Mouse (Mus musculus) kidney, postnatal 0 days (tissue): Measurements from ENCODE around the gene Golga2. TPM values are rescaled to one million over a fixed set of nuclear protein-coding genes. Genes with fewer than 3 reads are reported as not detected.
A peak's percentile ranks its signal among the peaks of the same experiment; 100 is the strongest.

Source experiments
- ATAC-seq: fragments of 200-750 bp; cut with Nextera tagmentation; replicated peaks from 2 replicates; pipeline ENCODE4 v1.8.0; 2017; ENCODE audit warnings: low read depth, moderate number of reproducible peaks, moderate TSS enrichment, moderate library complexity; ENCODE audit not compliant: low FRiP score
- DNase-seq: peaks from one replicate; pipeline ENCODE4 v3.0.0-alpha.2; 2016; ENCODE audit warnings: low spot score
- H3K27ac ChIP-seq: fragments of 300-500 bp; sonication (generic); 2 replicates; pipeline ENCODE4 v1.5.1; 2014; ENCODE audit warnings: mild to moderate bottlenecking
- H3K27me3 ChIP-seq: fragments of 300-500 bp; sonication (generic); 2 replicates; pipeline ENCODE4 v1.6.1; 2014; ENCODE audit warnings: low read length, mixed read lengths; ENCODE audit not compliant: insufficient read depth
- H3K36me3 ChIP-seq: fragments of 300-500 bp; sonication (generic); 2 replicates; pipeline ENCODE4 v1.6.1; 2014; ENCODE audit warnings: low read length, mixed read lengths; ENCODE audit not compliant: insufficient read depth
- H3K4me1 ChIP-seq: fragments of 300-500 bp; sonication (generic); replicated peaks from 2 replicates; pipeline ENCODE4 v1.6.1; 2014; ENCODE audit warnings: antibody characterized with exemption, low read length, mixed read lengths; ENCODE audit not compliant: insufficient read depth
- H3K4me2 ChIP-seq: fragments of 300-500 bp; sonication (generic); 2 replicates; pipeline ENCODE4 v1.6.1; 2014; ENCODE audit warnings: mild to moderate bottlenecking, low read length, moderate library complexity, mixed read lengths
- H3K4me3 ChIP-seq: fragments of 300-500 bp; sonication (generic); replicated peaks from 2 replicates; pipeline ENCODE4 v1.5.1; 2014; ENCODE audit warnings: low read depth, low read length
- H3K9ac ChIP-seq: fragments of 300-500 bp; sonication (generic); 2 replicates; pipeline ENCODE4 v1.6.1; 2014; ENCODE audit warnings: low read depth, low read length
- H3K9me3 ChIP-seq: fragments of 300-500 bp; sonication (generic); replicated peaks from 2 replicates; pipeline ENCODE4 v1.6.1; 2016; ENCODE audit warnings: low read length, inconsistent platforms, mixed read lengths
- CTCF ChIP-seq: IDR thresholded peaks from 2 replicates; pipeline ENCODE4 v1.5.1; 2016; ENCODE audit warnings: antibody characterized with exemption, low read depth, mild to moderate bottlenecking, moderate library complexity
- WGBS: fragments of 180-500 bp; shearing (Covaris S2); extraction: QIAGEN DNeasy Blood & Tissue Kit; methylation state at CpG from one replicate; pipeline ENCODE4 v1.1.7; 2014; 5-methylcytosine and 5-hydroxymethylcytosine counted together
- polyA plus RNA-seq: library from polyadenylated mRNA; unstranded; fragments of >200 nt; fragmentation: Nextera tagmentation; extraction: Ambion mirVana; gene quantifications from 2 replicates; pipeline ENCODE4 v1.2.1, GENCODE M21; 2015

The Golga2 gene
- 17.2 and 18.7 TPM in 2 replicates for polyA plus RNA-seq

DNA sequence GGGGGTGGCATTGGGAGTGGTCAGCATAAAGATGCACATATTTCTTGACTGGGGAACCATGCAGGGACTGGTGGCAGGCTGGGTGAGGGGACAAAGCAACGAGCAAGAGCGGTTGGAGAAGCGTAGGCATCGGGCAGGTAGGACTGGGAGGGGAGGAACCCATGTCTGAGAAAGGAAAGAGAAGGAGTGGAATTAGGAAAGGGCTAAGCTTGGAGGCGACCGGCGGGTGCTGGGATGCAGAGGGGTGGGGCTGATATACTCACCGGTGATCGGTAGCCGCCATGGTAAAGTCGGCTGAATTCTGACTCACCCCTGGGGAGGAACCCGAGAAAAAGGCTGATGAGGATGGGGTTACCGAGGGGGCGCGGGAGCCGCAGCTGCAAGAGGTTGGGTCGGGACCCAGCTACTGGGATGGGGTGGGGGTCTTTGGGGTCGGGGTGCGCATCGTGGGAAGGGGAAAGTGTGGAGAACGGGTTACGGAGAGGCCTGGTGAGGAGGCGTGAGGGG lies at the start of gene Golga2:
Golga2 (plus strand) TSS at position 51 of the 507 bp plus-strand sequence.
- no peak for TF ChIP-seq CTCF
- Histone ChIP-seq H3K27me3 (no peaks in the 10 kb centered on the region), H3K9ac (peak within 1 kb of the TSS; percentile 91), H3K9me3 (no peaks in the 10 kb centered on the region), H3K4me2 (peak within 1 kb of the TSS; percentile 91), H3K36me3 (peaks cover 9% of the 10 kb centered on the region; the same call in 1 of the 2 replicates), H3K27ac (peak within 1 kb of the TSS; percentile 89), H3K4me1 (peaks cover 8% of the 10 kb centered on the region), H3K4me3 (peak within 1 kb of the TSS; percentile 86)
- WGBS = under 1% methylated on average over 23 of the region's 23 CpGs
- ATAC-seq (peak; percentile 12), DNase-seq (peak; percentile 32)

DNA sequence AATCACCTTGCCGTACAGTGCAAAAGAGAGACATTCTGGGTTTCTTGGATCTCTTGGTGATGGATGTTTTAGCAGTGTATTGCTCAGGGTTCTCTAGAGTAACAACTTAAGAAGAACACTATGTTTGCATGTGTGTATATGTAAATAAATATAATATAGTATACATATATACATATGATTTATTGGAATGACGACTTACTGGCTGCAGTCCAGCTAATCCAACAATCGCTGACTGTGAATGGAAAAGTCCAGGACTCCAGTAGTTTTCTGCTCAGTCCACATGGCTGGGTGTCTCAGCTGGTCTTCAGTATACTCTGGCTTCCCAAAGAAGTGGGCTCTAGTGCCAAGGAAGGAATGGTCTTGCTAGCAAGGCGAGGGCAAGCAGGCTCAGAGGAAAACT lies 49.6 kb upstream of the Golga2 start:
- 23% methylated on average over 4 of the region's 4 CpGs for WGBS
- DNase-seq (no peak), ATAC-seq (no peak)

DNA sequence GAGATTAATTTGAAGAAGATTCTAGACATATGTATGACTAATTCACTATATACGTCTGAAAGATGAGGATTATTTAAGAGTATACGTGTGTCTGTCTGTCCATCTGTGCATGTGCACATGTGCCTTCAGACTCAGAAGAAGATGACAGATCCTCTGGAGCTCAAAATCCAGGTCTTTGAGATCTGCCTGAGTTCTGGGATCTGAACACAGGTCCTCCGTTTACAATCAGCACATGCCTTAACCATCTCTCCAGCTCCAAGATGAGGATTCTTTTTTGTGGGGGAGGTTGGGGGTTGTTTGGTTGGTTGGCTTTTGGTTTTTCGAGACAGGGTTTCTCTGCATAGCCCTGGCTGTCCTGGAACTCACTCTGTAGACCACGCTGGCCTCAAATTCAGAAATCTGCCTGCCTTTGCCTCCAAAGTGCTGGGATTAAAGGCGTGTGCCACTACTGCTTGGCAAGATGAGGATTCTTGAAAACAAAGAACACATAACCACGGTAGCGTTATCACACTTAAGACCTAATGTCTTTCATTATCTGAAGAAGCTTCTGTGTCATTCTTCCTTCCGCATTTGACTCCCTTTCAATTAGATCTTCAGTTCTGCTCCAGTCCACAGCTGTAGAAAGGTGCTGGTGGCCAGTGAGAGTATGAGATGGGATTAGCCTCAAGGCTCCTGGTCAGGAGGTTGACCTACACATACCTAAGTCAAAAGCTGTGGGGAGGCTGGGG lies 48.3 kb upstream of the Golga2 start:
- DNase-seq (no peak), ATAC-seq (no peak)
- H3K9ac ChIP-seq = no peak overlapping the region
- H3K9me3 ChIP-seq = no peaks in the 10 kb centered on the region
- no peak overlapping the region; the same call in 1 of the 2 replicates for H3K27ac ChIP-seq
- no peak for TF ChIP-seq CTCF
- 0 out of 2 replicates have a peak, but pooled peaks cover 1% of the 10 kb centered on the region for H3K36me3 ChIP-seq
- no peak overlapping the region for H3K4me3 ChIP-seq
- no peak overlapping the region for H3K4me2 ChIP-seq
- no peaks in the 10 kb centered on the region for H3K27me3 ChIP-seq
- WGBS = 92% methylated on average over 9 of the region's 9 CpGs
- peaks cover 10% of the 10 kb centered on the region; the same call in 1 of the 2 replicates for H3K4me1 ChIP-seq

More for the DNA sequence above, 49.6 kb upstream of the Golga2 start:
- Histone ChIP-seq H3K9ac (peak overlapping the region; percentile 75), H3K4me1 (peaks cover 10% of the 10 kb centered on the region; the same call in 1 of the 2 replicates), H3K9me3 (no peaks in the 10 kb centered on the region), H3K27me3 (no peaks in the 10 kb centered on the region), H3K4me3 (peak overlapping the region; percentile 46), H3K4me2 (peak overlapping the region; percentile 93), H3K27ac (peak overlapping the region; percentile 86; the same call in 1 of the 2 replicates), H3K36me3 (peaks cover 9% of the 10 kb centered on the region)
- TF ChIP-seq CTCF = no peak

DNA sequence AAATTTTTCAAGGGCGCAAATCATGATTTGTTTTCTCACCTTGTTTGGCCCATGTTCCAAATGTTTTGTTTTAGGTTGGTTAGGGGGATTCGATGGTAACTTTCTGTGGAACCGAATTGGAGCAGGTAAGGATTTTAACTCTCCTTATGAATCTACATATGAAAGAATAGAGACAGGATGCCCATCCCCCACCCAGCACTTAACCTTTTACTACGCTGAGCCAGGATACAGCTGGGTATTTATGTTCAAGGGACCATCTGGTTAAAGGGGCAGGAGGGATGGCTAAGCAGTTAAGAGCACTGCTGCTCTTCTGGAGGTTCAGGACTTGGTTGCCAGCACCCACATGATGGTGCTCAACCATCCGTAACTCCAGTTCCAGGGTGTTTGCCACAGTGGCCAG lies 46.6 kb upstream of the Golga2 start:
- Histone ChIP-seq H3K27me3 (no peaks in the 10 kb centered on the region), H3K4me3 (no peak overlapping the region), H3K36me3 (peaks cover under 1% of the 10 kb centered on the region; the same call in 1 of the 2 replicates), H3K27ac (no peak overlapping the region), H3K4me1 (peaks cover 5% of the 10 kb centered on the region; the same call in 1 of the 2 replicates), H3K4me2 (no peak overlapping the region), H3K9ac (no peak overlapping the region), H3K9me3 (no peaks in the 10 kb centered on the region)
- DNase-seq (no peak), ATAC-seq (no peak)
- WGBS = 81% methylated on average over 5 of the region's 5 CpGs
- TF ChIP-seq CTCF = no peak

DNA sequence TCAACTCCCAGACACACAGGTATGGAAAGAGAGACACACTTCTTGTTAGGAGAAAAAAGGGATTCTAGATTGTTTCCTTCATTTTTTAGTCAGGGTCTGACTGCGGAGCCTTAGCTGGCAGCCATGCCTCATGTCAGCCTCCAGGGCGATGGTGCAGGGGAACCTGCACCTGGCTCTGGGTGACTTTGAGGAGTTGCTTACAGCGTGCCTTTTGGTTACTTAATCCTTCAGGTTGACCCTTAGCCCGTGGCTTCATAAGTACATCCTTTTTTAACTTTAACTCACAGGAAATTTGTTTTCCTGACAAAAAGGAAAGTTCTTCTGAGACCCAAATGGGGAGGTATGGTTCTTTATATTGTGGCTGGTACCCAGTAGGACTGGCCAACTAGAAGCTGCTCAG lies 44.2 kb upstream of the Golga2 start:
- H3K9ac ChIP-seq = no peak overlapping the region
- H3K27me3 ChIP-seq = no peaks in the 10 kb centered on the region
- DNase-seq = no peak
- H3K27ac ChIP-seq = no peak overlapping the region
- ATAC-seq = no peak
- no peak for TF ChIP-seq CTCF
- H3K36me3 ChIP-seq = peaks cover 12% of the 10 kb centered on the region; the same call in 1 of the 2 replicates
- H3K9me3 ChIP-seq = no peaks in the 10 kb centered on the region
- H3K4me1 ChIP-seq = no peaks in the 10 kb centered on the region
- 78% methylated on average over 4 of the region's 4 CpGs for WGBS
- no peak overlapping the region for H3K4me2 ChIP-seq
- no peak overlapping the region for H3K4me3 ChIP-seq

DNA sequence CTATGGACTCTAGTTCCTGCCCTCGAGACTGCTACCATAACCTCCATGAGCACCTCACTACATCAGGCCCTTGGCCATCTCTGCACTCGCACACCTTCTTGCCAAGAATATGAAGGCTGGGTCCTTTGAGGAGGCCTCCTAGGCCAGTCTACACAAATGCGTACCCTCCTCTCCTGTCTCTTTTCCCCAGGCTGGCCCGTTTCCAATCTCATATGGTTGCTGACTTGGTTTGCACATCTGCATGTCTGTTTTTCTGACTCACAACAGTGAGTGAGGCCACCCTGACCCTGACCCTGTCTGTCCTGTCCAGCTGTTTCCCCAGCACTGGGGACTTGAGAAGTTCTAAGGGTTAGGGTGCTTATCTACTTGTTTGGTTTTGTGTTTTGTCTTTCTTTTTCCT lies 40.4 kb upstream of the Golga2 start:
- peaks cover 31% of the 10 kb centered on the region; the same call in 1 of the 2 replicates for H3K36me3 ChIP-seq
- 83% methylated on average over 4 of the region's 4 CpGs for WGBS

More for the DNA sequence above, 40.4 kb upstream of the Golga2 start:
- DNase-seq (no peak), ATAC-seq (no peak)
- H3K9ac ChIP-seq = no peak overlapping the region
- no peak overlapping the region for H3K4me2 ChIP-seq
- TF ChIP-seq CTCF = no peak
- no peak overlapping the region for H3K4me3 ChIP-seq
- H3K4me1 ChIP-seq = no peaks in the 10 kb centered on the region
- H3K9me3 ChIP-seq = no peaks in the 10 kb centered on the region
- no peaks in the 10 kb centered on the region for H3K27me3 ChIP-seq
- no peak overlapping the region for H3K27ac ChIP-seq
